Mouse (Mus musculus): ENCODE measurements at regions not wholly inside any gene's neighbourhood (a gene's known extent, or its start where the extent isn't known, plus 50 kb on each side); places are given as distances from the start of the nearest gene placed in this dataset.

DNA sequence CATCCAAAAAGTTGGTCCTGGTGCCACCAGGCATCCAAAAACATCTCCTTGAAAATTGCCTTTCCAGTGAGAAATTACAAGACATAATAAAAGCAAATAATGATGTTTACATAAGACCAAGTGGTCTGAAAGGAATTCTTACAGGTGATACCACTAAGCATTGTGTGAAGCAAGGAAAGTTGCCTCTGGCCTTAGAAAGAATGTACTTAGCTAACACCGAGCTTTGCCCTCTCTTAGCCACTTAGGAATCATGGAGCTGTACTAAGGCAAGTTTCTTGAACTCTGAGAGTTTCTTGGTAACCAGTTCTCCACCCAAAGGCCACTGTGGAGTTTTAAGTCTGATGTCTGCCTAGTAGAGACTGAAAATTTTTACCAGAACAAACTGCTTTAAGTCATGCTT lies 359.4 kb upstream of the Cdh11 start:
- DNase-seq (ENCODE audit: extremely low spot score) = no peak

GRCm38 (mm10) chr8:103148013-103148412 lies 362.6 kb upstream of the Cdh11 start:
- no peak for DNase-seq (ENCODE audit: extremely low spot score)

DNA sequence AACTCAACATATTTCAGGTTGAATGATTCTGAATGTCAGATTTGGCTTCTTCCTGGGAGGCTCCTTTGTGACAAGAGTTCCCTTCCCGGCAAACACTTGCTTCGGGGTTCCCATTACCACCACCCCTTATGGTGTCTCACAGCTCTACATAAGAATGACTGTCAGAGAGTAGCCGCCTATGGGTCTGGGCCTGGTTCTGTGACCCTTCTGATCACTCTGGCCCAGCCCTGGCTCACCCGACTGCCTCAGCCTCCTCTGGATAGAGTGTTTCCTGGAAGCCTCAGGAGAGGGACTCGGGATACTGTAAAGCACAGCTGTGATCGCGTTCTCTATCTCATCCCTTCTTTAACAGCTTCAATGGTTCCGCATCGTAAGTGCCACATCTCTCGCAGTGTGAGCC lies 363.0 kb upstream of the Cdh11 start:
- peak; percentile 9 for DNase-seq (ENCODE audit: extremely low spot score)

- DNase-seq (ENCODE audit: extremely low spot score) = peak; percentile 7
Measured at GRCm38 (mm10) chr8:103166623-103167316, 381.3 kb upstream of the Cdh11 start.

DNA sequence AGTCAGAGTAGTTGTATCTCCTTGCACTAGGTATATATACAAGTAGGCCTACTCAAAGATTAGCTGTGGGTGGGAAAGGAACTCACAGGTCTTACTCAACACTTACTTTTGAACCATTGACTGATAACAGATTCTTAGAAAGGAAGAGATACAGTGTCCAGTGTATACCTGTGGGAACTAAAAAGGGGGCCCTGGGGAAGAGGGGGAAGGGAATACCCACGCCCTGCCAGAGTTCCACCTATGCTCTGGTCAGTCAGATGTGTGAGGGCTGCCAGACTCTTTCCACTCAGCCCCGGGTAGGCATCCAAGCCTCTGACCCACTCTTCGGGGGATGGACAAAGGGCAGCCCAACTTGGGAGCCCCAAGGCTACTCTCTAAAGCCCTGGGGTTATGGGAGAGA lies 387.9 kb upstream of the Cdh11 start:
- DNase-seq (ENCODE audit: extremely low spot score) = no peak

DNA sequence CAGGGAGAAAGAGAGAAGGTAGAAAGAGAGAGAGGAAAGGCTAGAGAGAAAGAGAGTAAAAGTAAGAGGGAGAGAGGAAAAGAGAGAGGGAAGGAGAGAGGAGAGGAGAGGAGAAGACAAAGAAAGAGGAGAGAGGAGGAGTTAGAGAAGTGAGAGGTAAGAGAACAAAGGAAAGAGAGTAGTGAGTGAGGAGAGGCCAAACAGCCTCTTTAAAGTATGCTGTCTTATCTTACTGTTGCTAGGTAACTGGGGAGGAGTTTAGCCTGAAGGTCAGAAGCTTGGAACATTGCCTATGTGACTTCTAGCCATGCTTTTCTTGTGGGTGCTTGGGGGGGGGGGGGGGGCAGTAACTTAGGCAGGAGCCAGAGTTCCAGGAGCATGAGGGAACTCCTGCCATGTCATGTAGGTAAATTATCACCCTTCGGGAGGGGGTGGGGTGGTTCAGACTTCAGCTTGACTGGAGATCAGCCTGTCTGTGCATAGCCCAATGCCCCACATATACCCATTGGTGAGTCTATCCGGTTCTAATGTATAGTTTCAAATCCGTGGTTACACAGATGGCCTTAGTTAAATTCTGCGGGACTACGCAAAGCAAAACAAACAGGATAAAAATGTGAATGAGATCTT lies 388.5 kb upstream of the Cdh11 start:
- DNase-seq (ENCODE audit: extremely low spot score) = peak; percentile 2

DNA sequence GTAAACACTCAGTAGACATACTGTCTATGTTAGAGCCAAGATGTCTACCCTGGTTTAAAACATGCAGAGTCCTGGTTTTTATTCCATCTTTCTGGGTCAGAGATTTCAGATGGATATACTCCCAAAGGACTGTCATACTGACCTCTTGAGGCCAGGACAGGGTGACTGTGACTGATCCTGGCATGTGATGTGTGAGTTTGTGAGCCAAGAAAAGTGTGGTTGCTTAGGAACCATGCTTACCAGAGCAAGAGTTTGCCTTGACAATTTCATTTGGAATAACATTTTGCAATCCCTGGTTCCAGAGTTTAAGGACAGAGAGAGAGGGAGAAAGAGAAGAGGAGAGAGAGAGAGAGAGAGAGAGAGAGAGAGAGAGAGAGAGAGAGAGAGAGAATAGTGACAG lies 395.2 kb upstream of the Cdh11 start:
- no peak for DNase-seq (ENCODE audit: extremely low spot score)

- DNase-seq (ENCODE audit: extremely low spot score) = no peak
Measured at GRCm38 (mm10) chr8:103188720-103189498, 403.5 kb upstream of the Cdh11 start.

- DNase-seq (ENCODE audit: extremely low spot score) = no peak
Measured at GRCm38 (mm10) chr8:103198251-103198650, 412.8 kb upstream of the Cdh11 start.

DNA sequence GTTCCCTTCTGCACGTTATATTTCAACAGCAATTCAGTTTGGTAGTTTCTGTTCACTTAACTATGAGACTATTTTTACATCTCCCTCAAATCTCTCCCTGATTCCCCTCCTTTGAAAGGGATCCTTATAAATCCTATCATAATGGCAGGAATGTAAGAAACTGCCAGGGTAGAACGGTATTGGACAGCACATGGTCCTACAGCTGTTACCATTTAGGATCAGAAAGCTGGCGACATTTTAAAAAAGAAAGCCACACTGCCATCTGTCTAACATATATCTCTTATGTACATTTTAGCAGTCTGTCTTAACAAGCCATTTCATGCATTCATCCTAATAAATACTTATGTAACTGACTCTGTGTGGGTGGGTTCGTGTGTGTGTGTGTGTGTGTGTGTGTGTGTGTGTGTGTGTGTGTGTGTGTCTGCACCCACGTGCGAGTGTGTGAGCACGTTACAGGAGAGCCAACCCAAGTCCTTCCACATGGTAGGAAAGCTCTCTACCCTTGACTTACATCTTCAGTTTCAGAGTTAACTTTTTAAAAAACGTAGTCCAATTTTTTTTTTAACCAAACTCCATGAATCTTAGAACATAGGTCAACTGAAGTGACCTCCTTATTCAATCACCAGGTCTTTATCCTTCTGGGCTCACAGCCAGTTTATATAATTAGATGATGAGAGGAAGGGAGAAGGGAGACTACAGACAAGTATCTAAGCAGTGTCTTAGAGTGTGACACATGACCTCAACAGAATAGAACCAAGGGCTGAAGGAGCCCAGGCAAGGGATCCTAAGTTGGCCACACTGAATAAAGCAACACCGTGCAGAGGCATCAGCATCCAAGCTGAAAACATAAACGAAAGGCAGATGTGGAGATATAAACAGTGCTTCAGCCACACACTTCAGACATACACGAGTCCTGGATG lies 414.5 kb upstream of the Cdh11 start:
- no peak for DNase-seq (ENCODE audit: extremely low spot score)

- no peak for DNase-seq (ENCODE audit: extremely low spot score)
Measured at GRCm38 (mm10) chr8:103203710-103204109, 418.3 kb upstream of the Cdh11 start.

GRCm38 (mm10) chr8:103214606-103215005 lies 429.2 kb upstream of the Cdh11 start:
- DNase-seq (ENCODE audit: extremely low spot score) = no peak

DNA sequence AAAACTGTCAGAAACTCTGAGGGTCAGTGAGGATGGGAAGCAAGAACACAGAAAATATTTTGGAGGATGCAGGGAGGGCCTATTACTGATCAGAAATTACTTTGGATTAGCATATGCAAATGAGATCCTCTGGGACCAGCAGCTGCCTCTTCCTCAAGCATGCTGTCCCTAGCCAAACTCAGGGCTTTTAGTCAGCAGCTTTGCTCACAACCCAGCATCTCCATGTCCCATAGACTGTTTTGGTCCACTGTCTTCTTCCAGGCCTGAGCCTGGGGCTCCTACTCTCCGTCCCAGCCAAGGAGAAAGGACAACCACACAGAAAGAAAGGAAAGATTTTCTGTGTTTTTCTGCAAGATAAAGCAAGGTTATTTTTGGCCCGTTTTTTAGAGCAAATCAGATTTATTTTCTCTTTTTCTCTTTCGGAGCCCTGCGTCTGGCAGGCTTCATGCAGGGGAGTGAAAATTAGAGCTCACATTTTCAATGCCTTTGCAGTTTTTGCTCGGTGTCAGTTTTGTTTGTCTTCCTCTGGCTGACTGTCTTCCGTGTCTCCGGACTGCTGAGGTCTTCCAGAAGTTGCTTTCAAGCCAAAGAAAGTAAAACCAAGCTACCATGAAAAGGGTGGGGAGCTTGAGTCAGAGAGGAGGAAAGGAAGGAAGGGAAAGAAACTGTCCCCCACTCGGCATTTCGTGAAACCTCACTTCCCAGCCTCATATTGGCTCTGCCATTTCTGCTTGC lies 445.5 kb upstream of the Cdh11 start:
- DNase-seq (ENCODE audit: extremely low spot score) = no peak

GRCm38 (mm10) chr8:103234374-103234773 lies 448.9 kb upstream of the Cdh11 start:
- peak; percentile 44 for DNase-seq (ENCODE audit: extremely low spot score)

GRCm38 (mm10) chr8:103235614-103236013 lies 450.2 kb upstream of the Cdh11 start:
- DNase-seq (ENCODE audit: extremely low spot score) = peak; percentile 34

- no peak for DNase-seq (ENCODE audit: extremely low spot score)
Measured at GRCm38 (mm10) chr8:103238456-103238970, 453.1 kb upstream of the Cdh11 start.

GRCm38 (mm10) chr8:103244169-103244568 lies 458.7 kb upstream of the Cdh11 start:
- DNase-seq (ENCODE audit: extremely low spot score) = no peak

DNA sequence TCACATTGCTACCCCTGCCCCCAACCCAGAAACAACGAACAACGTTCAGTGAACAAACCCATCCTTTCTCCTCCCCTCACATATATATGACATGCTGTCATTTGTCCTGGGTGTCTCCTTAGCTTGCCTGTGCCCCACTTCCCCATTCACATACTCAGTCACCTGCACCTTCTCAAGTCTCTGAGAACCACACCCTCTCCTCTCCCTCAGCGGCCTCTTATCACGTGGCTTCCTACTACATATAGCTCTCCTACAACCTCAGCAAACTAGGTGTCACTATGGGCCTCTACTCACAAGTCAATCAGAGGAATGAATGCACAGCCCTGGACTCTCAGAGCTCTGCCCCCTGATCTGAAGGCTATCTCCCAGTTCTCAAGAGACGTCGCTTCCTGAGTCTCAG lies 459.2 kb upstream of the Cdh11 start:
- DNase-seq (ENCODE audit: extremely low spot score) = no peak

- no peak for DNase-seq (ENCODE audit: extremely low spot score)
Measured at GRCm38 (mm10) chr8:103245864-103246263, 460.4 kb upstream of the Cdh11 start.

GRCm38 (mm10) chr8:103261236-103261635 lies 475.8 kb upstream of the Cdh11 start:
- DNase-seq (ENCODE audit: extremely low spot score) = no peak

GRCm38 (mm10) chr8:103270035-103270434 lies 484.6 kb upstream of the Cdh11 start:
- no peak for DNase-seq (ENCODE audit: extremely low spot score)

All from embryo, embryonic 9.5 days (tissue).